Mouse (Mus musculus): ENCODE measurements around the gene Cbs.

Cbs gene
- long read RNA-seq, experiment 1: 0 reads
- long read RNA-seq, experiment 2, partial matches to known transcripts: 0 of 1 reads
- long read RNA-seq, experiment 2, other reads (novel, unspliced or antisense): 1 of 1 reads

DNA sequence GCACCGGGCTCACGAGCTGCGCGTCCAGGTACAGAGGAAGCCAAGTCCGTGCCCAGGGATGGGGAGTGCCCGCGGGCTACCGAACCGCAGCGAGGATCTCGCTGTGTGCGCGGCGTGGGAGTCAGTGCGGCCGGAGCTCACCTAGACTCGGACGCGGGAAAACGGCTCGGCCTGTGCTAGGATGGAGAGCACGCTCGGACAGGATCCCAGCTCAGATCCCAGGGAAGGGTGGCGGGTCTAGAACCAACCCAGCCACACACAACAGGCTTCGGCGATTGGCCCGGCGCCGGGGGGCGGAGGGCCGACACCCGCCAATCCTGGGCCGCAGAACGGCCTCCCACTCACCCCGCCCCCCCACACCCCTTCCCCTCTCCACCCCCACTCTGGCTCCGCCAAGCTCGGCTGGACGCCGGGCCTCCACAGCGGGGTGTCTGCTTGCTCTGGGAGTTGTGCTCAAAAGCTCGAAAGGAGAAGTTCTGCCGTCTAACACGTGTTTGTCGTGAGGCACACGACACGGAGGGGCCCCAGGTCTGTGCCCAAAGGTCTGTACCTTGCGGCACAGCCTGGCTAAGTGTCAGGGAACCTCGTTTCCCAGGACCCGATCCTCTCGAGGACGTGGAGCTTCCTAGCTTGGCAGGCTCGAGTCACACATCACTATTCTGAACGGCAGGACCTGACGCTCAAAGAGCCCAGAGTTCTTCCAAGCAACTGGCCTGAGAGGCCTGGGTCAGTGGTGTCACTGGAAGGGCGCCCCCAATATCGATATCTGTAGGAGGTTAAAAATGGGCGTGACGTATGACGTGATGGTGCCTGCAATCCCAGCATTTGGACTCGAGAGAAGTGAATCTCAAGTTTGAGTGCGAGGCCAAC, at the start of gene Cbs:
Gene Cbs, minus strand, starts transcription at position 297 of the 870 bp plus-strand sequence.
- intact Hi-C loops (cut with DNase I): no loop called here

- intact Hi-C loops (cut with DNase I): no loop called here
These were observed 49.2 kb upstream of the Cbs start for GRCm38 (mm10) chr17:31686225-31686564.

DNA sequence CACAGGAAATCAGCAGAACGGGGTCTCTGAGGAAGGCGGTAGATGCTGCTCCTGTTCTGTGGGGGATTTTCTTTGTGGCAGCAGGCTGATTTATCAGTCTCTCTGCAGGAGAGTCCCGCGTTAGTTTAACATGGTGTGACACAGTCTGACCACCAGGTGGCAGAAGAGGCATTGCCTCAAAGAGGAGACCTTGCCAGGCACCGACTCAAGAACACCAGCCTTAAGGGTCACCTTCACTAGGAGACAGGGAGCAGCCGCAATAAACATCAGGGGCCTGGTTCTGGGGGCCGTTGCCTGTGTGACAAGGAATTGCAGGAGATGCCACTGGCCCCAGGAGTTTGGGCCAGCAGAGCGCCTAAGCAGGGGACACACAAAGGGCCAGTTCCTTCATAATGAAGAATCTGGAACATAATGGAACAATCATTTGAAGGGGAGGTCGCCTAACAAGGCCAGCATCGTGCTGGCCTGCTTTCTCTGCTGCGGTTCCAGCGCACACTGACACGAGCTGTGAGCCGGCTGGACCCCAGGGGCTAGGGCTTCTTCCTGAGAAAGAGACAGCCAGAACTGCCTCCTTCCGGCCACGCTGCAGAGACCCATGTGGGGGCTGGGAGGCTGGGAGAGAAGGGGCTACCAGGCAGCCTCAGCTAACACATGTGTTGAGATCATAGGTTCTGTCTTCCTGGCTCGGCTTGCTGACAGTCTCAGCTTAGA, 48.6 kb upstream of the Cbs start:
- intact Hi-C loops (cut with DNase I): loop anchor here (2.0 kb wide), 2 partner anchors 339 to 387 kb away; no protein-coding TSS in a partner anchor

DNA sequence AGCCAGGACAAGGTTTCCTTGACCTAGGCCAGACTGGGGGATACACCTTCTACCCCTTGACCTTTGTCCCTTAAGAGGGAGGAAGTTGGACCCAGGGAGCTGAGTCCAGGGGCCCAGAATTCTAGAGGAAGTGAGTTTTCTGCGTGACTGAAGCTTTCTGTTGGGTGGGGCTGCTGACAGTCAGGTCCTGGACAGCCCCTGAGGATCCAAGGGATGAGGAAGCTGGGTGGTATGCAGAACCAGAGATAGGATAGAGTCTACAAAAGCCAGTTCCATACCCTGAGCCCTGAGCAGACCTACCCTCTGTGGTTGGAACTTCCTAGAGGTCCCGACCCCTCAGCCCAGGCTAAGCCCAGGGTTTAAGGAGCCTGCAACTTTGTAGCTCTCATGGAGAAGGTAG, 43.4 kb upstream of the Cbs start:
- intact Hi-C loops (cut with DNase I): no loop called here

DNA sequence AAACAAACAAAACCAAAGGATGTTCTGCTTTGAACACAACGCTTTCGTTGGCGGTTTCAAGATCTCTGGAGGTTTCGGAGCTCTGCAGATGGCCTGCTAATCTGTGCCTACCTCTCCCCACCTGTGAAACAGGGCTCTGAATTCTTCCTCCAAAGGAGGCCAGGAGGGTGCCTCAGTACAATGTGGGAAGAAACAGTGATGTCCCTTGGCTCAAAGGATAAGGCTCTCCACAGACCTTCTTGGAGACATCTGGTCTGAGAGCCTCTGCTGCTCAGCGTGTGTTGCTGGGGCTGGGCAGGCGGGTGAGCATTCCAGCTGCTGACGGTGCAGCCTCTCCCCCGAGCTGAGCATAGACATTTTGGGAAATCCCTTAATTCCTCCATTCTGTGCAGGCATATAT, 40.5 kb upstream of the Cbs start, which contains the start of gene Cryaa:
Gene Cryaa, plus strand, starts transcription at position 301 of the 400 bp plus-strand sequence.
- intact Hi-C loops (cut with DNase I): no loop called here

- intact Hi-C loops (cut with DNase I): no loop called here
These were observed 37.4 kb upstream of the Cbs start for GRCm38 (mm10) chr17:31674426-31674825.

DNA sequence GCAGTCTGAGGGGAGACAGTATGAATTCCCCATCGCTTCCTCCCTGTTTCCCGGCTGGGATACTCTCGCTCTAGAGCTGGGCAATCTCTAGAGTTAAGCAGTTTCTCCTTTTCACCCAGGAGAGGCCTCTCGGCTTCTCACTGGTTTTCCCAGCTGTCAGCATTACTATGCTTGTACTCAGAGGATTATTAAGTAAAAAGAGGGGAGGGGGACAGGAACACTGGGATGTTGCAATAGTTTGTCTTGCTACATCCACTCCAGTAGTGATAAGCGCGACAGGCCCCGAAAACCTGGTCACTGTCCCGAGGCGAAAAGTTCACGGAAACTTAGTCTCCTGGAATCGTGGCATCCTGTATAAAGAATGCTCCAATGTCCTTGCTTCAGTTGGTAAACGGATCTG, 35.2 kb upstream of the Cbs start:
- intact Hi-C loops (cut with DNase I): no loop called here

DNA sequence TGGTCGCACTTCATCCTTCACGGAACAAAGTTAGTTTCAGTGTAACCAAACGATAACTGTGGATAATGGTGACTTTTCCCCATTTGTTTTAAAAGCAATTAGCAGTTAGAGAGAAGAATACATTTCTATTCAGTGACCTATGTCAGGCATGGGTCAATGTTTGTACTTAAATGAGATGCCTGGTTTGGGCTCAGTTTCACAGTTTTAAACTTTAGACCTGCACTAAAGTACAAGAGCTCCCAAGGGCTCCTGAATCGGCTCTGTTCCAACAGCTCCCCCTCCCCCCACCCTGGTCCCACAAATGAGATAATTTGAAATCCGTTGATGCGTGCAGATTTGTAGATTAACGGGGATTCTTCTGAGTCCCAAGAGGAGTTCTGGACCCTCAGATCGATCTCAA, 34.7 kb upstream of the Cbs start:
- intact Hi-C loops (cut with DNase I): no loop called here

GRCm38 (mm10) chr17:31670163-31670562, 33.1 kb upstream of the Cbs start:
- intact Hi-C loops (cut with DNase I): no loop called here

GRCm38 (mm10) chr17:31668306-31668705, 31.3 kb upstream of the Cbs start:
- intact Hi-C loops (cut with DNase I): loop anchor here (10.0 kb wide), 1 partner anchor 334 kb away; no protein-coding TSS in a partner anchor

- intact Hi-C loops (cut with DNase I): loop anchor here (5.0 to 10.0 kb wide), 2 partner anchors 137 to 330 kb away; no protein-coding TSS in a partner anchor
These were observed 27.7 kb upstream of the Cbs start for GRCm38 (mm10) chr17:31664760-31665159.

DNA sequence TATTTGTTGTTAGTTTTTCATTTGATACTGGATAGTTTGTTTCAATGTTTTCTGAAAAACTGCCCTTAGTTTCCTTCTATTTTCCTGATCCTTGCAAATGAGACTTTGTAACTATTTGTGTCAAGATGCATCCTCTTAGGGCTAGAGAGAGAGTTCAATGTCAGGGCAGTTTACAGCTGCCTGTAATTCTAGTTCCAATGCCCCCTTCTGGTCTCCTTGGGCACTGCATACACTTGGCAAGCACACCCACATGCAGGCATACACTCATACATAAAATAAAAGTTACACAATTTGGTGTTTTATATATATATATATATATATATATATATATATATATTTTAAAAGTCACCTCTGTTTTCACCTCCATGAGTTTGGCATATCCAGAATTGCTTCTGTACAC, 25.8 kb upstream of the Cbs start:
- intact Hi-C loops (cut with DNase I): loop anchor here (5.0 to 10.0 kb wide), 2 partner anchors 136 to 328 kb away; no protein-coding TSS in a partner anchor

DNA sequence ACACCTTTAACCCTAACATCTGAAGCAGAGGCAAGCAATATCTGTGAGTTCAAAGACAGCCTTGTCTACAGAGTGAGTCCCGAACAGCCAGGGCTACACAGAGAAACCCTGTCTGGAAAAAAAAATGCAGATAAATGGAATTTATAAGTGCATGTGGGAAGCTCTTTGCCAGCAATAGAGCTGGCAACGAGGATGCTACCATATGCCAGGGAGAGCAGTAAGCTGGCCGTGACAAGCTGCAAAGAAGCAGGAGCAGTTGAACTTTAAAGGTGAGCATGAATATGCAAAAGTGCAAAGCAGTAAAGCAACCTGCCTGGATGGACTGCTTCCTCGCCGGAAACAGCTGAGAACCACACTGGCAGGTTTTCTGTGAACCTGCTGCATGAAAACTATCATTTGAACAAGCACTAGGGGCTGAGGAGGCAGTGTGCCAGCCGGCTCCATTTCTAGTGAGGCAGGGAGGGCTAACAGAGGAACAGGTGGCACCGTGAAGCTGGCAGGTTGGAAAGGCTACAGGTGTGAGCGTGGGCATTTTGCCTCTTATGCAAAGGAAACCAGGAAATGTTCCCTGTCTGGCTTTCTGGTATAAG, 23.7 kb upstream of the Cbs start:
- intact Hi-C loops (cut with DNase I): loop anchor here (5.0 to 10.0 kb wide), 2 partner anchors 133 to 326 kb away; no protein-coding TSS in a partner anchor

- intact Hi-C loops (cut with DNase I): no loop called here
These were observed 21.6 kb upstream of the Cbs start, which contains the start of gene U2af1 for GRCm38 (mm10) chr17:31658468-31659185. Gene U2af1 (minus strand): TSS chr17:31658892.

DNA sequence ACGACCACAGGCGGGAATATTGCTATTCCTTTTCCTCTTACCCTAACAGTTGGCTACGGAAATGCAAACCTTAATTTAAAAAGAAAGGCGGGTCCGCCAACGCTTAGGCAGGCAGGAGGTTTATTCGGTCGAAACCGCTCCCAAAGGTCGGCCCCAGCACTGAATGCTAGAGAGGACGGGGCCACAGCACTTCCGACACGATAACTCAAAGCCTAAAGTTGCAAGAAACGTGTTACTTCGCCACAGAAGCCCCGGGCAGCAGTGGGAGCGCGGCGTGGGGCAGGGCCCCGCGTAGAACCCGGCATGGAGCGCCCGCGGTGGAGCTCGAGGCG, 21.1 kb upstream of the Cbs start:
- intact Hi-C loops (cut with DNase I): no loop called here

DNA sequence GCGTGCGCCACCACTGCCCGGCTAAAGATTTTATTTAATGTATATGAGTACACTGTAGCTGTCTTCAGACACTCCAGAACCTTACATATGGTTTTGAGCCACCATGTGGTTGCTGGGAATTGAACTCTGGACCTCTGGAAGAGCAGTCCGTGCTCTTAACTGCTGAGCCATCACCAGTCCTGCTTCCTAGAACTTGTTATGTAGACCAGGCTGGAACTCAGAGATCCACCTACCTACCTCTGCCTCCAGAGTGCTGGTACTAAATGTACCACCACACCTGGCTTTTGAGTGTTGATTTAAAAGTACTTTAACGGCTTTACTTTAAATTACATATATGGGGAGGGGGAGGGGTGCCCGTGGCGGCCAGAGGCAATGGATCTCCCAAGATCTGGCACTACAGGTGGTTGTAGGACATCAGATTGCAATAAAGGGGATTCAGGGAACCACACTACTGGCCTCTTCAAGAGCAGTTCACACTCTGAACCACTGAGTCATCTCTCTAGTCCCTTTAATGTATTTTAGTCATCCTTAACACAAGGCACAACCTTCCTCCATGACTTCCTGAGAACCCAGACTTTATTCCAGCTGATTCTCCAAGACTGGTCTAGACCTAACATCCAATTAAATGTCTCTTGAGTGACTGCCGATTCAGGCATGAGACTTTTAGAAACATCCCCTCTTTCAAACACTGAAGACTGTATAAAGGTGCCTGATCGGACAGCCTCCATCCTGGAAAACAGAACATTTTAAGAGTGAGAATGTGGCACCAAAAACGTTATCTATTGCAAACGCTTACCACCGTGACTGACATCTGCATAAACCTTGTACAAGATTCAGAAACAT, 20.3 kb upstream of the Cbs start:
- intact Hi-C loops (cut with DNase I): no loop called here

GRCm38 (mm10) chr17:31656682-31657081, 19.6 kb upstream of the Cbs start:
- intact Hi-C loops (cut with DNase I): no loop called here

DNA sequence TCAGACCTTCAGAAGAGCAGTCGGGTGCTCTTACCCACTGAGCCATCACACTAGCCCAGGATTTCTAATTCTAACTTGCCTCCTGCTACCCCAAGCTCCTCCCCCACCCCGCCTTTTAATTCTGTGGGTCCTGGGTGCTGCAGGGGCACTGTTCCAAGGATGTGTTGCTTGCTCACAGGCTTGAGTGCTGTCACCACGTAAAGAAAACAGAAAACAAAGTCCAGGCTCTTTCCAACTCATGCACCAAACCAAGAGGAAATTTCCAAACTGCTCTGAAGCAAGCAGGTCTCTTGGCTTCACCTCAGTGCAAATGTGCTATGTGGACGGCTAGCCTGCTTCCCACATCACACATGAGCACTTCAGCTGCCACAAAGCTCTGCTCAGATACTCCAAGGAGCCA, 18.3 kb upstream of the Cbs start:
- intact Hi-C loops (cut with DNase I): no loop called here

GRCm38 (mm10) chr17:31653277-31653676, 16.2 kb upstream of the Cbs start:
- intact Hi-C loops (cut with DNase I): no loop called here

DNA sequence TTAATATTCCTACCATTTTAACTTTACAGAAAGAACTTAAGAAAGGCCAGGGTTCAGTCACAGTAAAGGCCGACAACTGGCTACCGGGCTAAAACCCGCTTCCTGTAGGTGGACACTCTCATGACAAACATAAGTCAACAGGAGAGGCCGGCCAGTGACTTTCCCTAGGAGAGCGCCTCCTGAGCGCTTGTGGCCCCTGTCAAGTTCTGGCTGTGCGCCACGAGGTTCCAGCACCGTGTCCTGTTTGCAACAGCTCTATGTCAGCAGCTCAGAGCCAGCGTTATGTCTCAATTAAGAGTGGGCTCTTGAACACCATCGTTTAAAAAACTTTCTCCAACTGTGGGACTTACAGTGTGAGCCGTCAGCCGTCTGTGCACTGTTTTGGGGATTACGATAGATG, 15.1 kb upstream of the Cbs start:
- intact Hi-C loops (cut with DNase I): no loop called here
